Mouse (Mus musculus): ENCODE data around the gene Slc2a8.

- TF ChIP-seq CTCF (IDR thresholded peaks at IDR 0.05; ENCODE audit: borderline replicate concordance, insufficient read depth, low read depth, low read length): no peak
- no peak for TF ChIP-seq POLR2A (IDR thresholded peaks at IDR 0.05; ENCODE audit: borderline replicate concordance, insufficient read depth, low read length)
These were observed 54.2 kb downstream of the Slc2a8 start for GRCm38 (mm10) chr2:32927624-32928234.

Measured in cerebellum, adult 2 months (tissue).